Mouse (Mus musculus): ENCODE data around the gene Ube2m.

- TF ChIP-seq EP300 (optimal IDR thresholded peaks at IDR 0.05) = peak; percentile 3
- no peak for TF ChIP-seq CTCF (IDR thresholded peaks at IDR 0.05; ENCODE audit: low read depth)
Measured at GRCm38 (mm10) chr7:13010005-13010908, 27.8 kb downstream of the Ube2m start, which contains the start of gene Zbtb45.
